Mouse (Mus musculus): Measurements from ENCODE around the gene Sclt1. TPM values are rescaled to one million over a fixed set of nuclear protein-coding genes. Genes with fewer than 3 reads are reported as not detected.

Gene Sclt1
- polyA plus RNA-seq, 1 experiment from 2014 or later = 21.0 TPM

DNA sequence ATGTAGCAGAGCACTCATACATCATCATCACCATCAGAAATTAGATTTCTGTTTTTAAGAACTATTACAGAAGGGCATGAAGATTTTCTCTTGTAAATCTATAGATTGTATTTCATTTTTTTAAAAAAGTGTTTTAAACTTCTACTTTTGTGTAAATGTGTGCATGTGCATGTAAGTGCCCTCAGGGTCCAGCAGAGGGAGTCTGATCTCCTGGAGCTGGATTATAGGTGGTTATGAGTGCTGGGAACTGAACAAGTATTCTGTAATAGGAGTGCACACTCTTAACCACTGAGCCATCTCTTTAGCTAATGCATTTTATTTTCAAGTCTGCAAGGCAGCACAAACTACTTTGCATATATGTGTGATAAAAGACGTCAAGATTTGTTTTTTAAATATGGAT, 86.7 kb downstream of the Sclt1 start:
- WGBS = 94% methylated on average over 1 of the region's 1 CpGs
- H3K4me3 ChIP-seq (replicated peaks; ENCODE audit: low read depth, low read length) = no peak overlapping the region
- no peak overlapping the region for H3K9ac ChIP-seq (ENCODE audit: low read depth, low read length)
- H3K27me3 ChIP-seq (ENCODE audit: insufficient read depth, low read length) = no peaks in the 10 kb centered on the region
- H3K27ac ChIP-seq = no peak overlapping the region
- no peak overlapping the region for H3K4me2 ChIP-seq (ENCODE audit: low read length)
- H3K36me3 ChIP-seq (ENCODE audit: insufficient read depth, low read length) = peaks cover 14% of the 10 kb centered on the region
- DNase-seq (ENCODE audit: low spot score) = no peak
- H3K9me3 ChIP-seq (replicated peaks; ENCODE audit: low read length) = no peaks in the 10 kb centered on the region
- TF ChIP-seq CTCF (IDR thresholded peaks at IDR 0.05; ENCODE audit: low read depth) = no peak
- no peak for ATAC-seq (replicated peaks; ENCODE audit: low FRiP score, low read depth)
- H3K4me1 ChIP-seq (replicated peaks; ENCODE audit: insufficient read depth, low read length) = no peaks in the 10 kb centered on the region

- WGBS = 80% methylated on average over 7 of the region's 7 CpGs
- no peaks in the 10 kb centered on the region for H3K36me3 ChIP-seq (ENCODE audit: insufficient read depth, low read length)
- H3K4me2 ChIP-seq (ENCODE audit: low read length) = no peak overlapping the region
- no peaks in the 10 kb centered on the region for H3K27me3 ChIP-seq (ENCODE audit: insufficient read depth, low read length)
- DNase-seq (ENCODE audit: low spot score) (no peak), ATAC-seq (replicated peaks; ENCODE audit: low FRiP score, low read depth) (no peak)
- no peaks in the 10 kb centered on the region for H3K4me1 ChIP-seq (replicated peaks; ENCODE audit: insufficient read depth, low read length)
- H3K27ac ChIP-seq = no peak overlapping the region
- TF ChIP-seq CTCF (IDR thresholded peaks at IDR 0.05; ENCODE audit: low read depth) = no peak
- H3K4me3 ChIP-seq (replicated peaks; ENCODE audit: low read depth, low read length) = no peak overlapping the region
- no peak overlapping the region for H3K9ac ChIP-seq (ENCODE audit: low read depth, low read length)
- no peaks in the 10 kb centered on the region for H3K9me3 ChIP-seq (replicated peaks; ENCODE audit: low read length)
Measured at GRCm38 (mm10) chr3:41620971-41621370, 121.3 kb downstream of the Sclt1 start.

- 80% methylated on average over 3 of the region's 3 CpGs for WGBS
- no peak overlapping the region for H3K9ac ChIP-seq (ENCODE audit: low read depth, low read length)
- ATAC-seq (replicated peaks; ENCODE audit: low FRiP score, low read depth) (no peak), DNase-seq (ENCODE audit: low spot score) (peak; percentile 65)
- H3K27me3 ChIP-seq (ENCODE audit: insufficient read depth, low read length) = no peaks in the 10 kb centered on the region
- no peaks in the 10 kb centered on the region for H3K4me1 ChIP-seq (replicated peaks; ENCODE audit: insufficient read depth, low read length)
- H3K9me3 ChIP-seq (replicated peaks; ENCODE audit: low read length) = no peaks in the 10 kb centered on the region
- H3K4me3 ChIP-seq (replicated peaks; ENCODE audit: low read depth, low read length) = no peak overlapping the region
- no peak overlapping the region for H3K4me2 ChIP-seq (ENCODE audit: low read length)
- peaks cover 12% of the 10 kb centered on the region for H3K36me3 ChIP-seq (ENCODE audit: insufficient read depth, low read length)
- TF ChIP-seq CTCF (IDR thresholded peaks at IDR 0.05; ENCODE audit: low read depth) = no peak
- peak overlapping the region; percentile 10; the same call in 1 of the 2 replicates for H3K27ac ChIP-seq
Measured at GRCm38 (mm10) chr3:41618488-41618887, 123.8 kb downstream of the Sclt1 start.

DNA sequence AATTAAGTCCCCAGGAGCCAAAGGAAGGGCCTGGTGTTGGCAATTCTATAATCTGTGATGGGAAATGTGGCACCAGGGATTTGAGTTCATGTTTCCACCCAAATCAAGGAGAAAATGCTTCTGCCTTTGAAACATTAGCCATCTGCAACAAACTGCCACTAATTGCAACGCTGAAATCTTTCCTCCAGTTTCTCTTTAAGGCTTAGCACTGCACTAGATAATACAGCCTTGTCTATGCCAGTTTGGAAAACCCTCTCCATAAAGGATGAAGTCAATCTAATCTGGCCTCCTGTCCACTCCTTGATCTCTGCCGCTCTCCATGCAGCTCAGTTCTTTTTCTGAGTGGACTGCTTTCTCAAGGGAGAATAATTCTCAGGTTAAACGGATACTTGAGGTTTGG, 124.3 kb downstream of the Sclt1 start:
- DNase-seq (ENCODE audit: low spot score) = no peak
- Histone ChIP-seq H3K9ac (ENCODE audit: low read depth, low read length) (no peak overlapping the region), H3K9me3 (replicated peaks; ENCODE audit: low read length) (no peaks in the 10 kb centered on the region), H3K27ac (peak overlapping the region; percentile 10; the same call in 1 of the 2 replicates), H3K27me3 (ENCODE audit: insufficient read depth, low read length) (no peaks in the 10 kb centered on the region), H3K4me3 (replicated peaks; ENCODE audit: low read depth, low read length) (no peak overlapping the region), H3K4me2 (ENCODE audit: low read length) (no peak overlapping the region), H3K4me1 (replicated peaks; ENCODE audit: insufficient read depth, low read length) (no peaks in the 10 kb centered on the region), H3K36me3 (ENCODE audit: insufficient read depth, low read length) (peaks cover 16% of the 10 kb centered on the region)
- WGBS = 81% methylated on average over 3 of the region's 3 CpGs
- no peak for TF ChIP-seq CTCF (IDR thresholded peaks at IDR 0.05; ENCODE audit: low read depth)
- no peak for ATAC-seq (replicated peaks; ENCODE audit: low FRiP score, low read depth)

DNA sequence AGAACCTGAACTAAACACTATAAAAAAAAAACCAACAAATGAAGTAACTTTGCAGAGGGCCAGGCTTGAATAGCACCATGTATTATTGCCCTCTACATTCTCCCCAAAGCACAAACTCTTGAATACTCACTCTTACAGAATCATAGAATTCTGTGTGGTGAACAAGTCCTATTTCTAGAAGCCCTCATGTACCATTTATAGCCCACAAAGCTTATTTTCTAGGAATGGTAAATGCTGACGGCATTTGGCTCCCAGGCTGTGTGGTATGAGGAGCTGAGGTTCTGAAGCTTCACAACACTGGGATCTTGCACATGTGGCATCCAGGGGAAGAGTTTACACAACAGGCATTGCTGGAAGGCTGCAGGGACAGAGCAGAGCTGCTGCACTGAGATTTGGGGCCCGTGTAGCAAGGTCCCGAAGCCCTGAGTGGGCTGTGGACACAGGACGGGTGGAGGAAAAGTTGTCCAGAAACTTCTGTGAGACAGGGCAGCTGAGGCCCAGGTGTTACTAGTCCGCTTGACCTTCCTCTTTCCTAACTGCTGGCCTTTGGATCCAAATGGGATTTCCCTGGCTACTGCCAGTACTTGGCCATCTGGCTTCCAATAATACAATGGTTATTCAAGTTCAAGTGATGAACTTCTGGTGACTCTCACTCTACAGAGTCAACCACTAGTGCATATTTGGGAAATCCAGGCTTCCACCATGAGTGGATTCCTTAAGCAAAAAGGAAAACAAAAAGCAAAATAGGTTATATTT, 127.9 kb downstream of the Sclt1 start:
- H3K27ac ChIP-seq = no peak overlapping the region
- H3K27me3 ChIP-seq (ENCODE audit: insufficient read depth, low read length) = no peaks in the 10 kb centered on the region
- TF ChIP-seq CTCF (IDR thresholded peaks at IDR 0.05; ENCODE audit: low read depth) = no peak
- H3K9me3 ChIP-seq (replicated peaks; ENCODE audit: low read length) = no peaks in the 10 kb centered on the region
- no peaks in the 10 kb centered on the region for H3K4me1 ChIP-seq (replicated peaks; ENCODE audit: insufficient read depth, low read length)
- peaks cover 35% of the 10 kb centered on the region for H3K36me3 ChIP-seq (ENCODE audit: insufficient read depth, low read length)
- 91% methylated on average over 5 of the region's 5 CpGs for WGBS
- no peak overlapping the region for H3K4me3 ChIP-seq (replicated peaks; ENCODE audit: low read depth, low read length)
- H3K9ac ChIP-seq (ENCODE audit: low read depth, low read length) = no peak overlapping the region
- no peak for DNase-seq (ENCODE audit: low spot score)
- no peak for ATAC-seq (replicated peaks; ENCODE audit: low FRiP score, low read depth)
- H3K4me2 ChIP-seq (ENCODE audit: low read length) = no peak overlapping the region

GRCm38 (mm10) chr3:41613706-41614105, 128.6 kb downstream of the Sclt1 start:
- no peak for TF ChIP-seq CTCF (IDR thresholded peaks at IDR 0.05; ENCODE audit: low read depth)
- no peaks in the 10 kb centered on the region for H3K27me3 ChIP-seq (ENCODE audit: insufficient read depth, low read length)
- peaks cover 35% of the 10 kb centered on the region for H3K36me3 ChIP-seq (ENCODE audit: insufficient read depth, low read length)
- WGBS = 90% methylated on average over 9 of the region's 9 CpGs
- no peaks in the 10 kb centered on the region for H3K4me1 ChIP-seq (replicated peaks; ENCODE audit: insufficient read depth, low read length)
- H3K9me3 ChIP-seq (replicated peaks; ENCODE audit: low read length) = no peaks in the 10 kb centered on the region
- H3K27ac ChIP-seq = no peak overlapping the region
- no peak overlapping the region for H3K9ac ChIP-seq (ENCODE audit: low read depth, low read length)
- ATAC-seq (replicated peaks; ENCODE audit: low FRiP score, low read depth) (no peak), DNase-seq (ENCODE audit: low spot score) (no peak)
- no peak overlapping the region for H3K4me3 ChIP-seq (replicated peaks; ENCODE audit: low read depth, low read length)
- H3K4me2 ChIP-seq (ENCODE audit: low read length) = no peak overlapping the region

Measured in kidney, postnatal 0 days (tissue).